Mouse (Mus musculus): ENCODE results near the gene Erc1.

- no peak for TF ChIP-seq CTCF (IDR thresholded peaks at IDR 0.05; ENCODE audit: extremely low read depth, insufficient read depth, insufficient read length, insufficient replicate concordance)
- TF ChIP-seq POLR2A (IDR thresholded peaks at IDR 0.05; ENCODE audit: low read depth, low read length) = no peak
These were observed 190.4 kb downstream of the Erc1 start for GRCm38 (mm10) chr6:119657418-119658178.

Data from spleen, adult 2 months (tissue).